Mouse (Mus musculus): ENCODE data around the gene Hcn3.

DNA sequence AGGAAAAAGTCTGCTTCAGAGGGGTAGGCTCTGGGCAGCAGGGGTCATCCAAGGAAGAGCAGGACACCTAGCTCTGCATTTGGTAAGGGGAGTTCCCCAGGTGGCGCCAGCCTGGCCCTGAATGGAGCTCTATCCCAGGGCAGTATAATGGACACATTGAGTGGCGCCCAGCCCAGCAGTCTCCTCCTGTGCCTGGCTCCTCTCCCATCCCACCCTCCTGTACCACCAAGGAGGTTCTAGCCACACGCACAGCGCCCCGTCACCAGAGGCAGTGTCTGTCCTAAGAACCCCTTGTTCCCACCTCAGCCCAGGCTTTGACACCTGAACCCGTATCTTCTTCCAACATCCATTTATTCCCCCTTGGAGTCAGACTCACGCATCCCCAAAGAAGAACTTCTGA, 49.7 kb upstream of the Hcn3 start:
- TF ChIP-seq CTCF (IDR thresholded peaks at IDR 0.05; ENCODE audit: low read depth), result no peak
- TF ChIP-seq EP300 (IDR thresholded peaks at IDR 0.05; ENCODE audit: low read depth), result no peak

All from heart, postnatal 0 days (tissue).